Mouse (Mus musculus): Measurements from ENCODE around the gene Msantd2. TPM values are rescaled to one million over a fixed set of nuclear protein-coding genes. Genes with fewer than 3 reads are reported as not detected.
A peak's percentile ranks its signal among the peaks of the same experiment; 100 is the strongest.

The Msantd2 gene
- polyA plus RNA-seq, 1 experiment from 2014 or later = 45.2 TPM

DNA sequence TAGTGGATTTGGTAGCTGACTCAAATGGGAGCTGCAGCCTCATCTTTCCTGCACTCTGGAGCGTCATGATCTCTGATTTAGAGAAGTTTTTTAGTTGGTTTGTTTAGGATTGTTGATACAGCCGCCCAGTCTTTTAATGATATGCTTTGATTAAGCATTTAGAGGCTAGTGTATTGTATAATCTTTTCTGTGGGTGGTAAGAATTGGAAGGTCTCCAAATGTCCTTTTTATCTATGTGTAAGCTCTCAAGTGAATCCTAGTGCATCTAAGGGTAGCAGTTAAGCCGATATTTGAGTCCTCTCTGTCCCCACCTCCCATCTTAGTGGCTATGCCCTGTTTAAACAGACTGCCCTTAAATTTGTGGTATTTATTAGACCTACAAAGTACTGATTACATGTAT, 25.3 kb downstream of the Msantd2 start:
- H3K9ac ChIP-seq (ENCODE audit: low read length) = no peak overlapping the region
- no peaks in the 10 kb centered on the region for H3K4me1 ChIP-seq (replicated peaks; ENCODE audit: control insufficient read depth, insufficient read depth, low read length)
- H3K27me3 ChIP-seq (ENCODE audit: control insufficient read depth, insufficient read depth, low read length) = no peaks in the 10 kb centered on the region
- H3K4me3 ChIP-seq (ENCODE audit: low read depth, low read length) = no peak overlapping the region
- H3K9me3 ChIP-seq (ENCODE audit: control insufficient read depth, low read length) = no peaks in the 10 kb centered on the region
- H3K27ac ChIP-seq (ENCODE audit: low read depth, low read length) = no peak overlapping the region
- peaks cover 2% of the 10 kb centered on the region; the same call in 1 of the 2 replicates for H3K36me3 ChIP-seq (ENCODE audit: control insufficient read depth, insufficient read depth, low read length)
- 92% methylated on average over 3 of the region's 3 CpGs for WGBS
- ATAC-seq (replicated peaks; ENCODE audit: low FRiP score) (no peak), DNase-seq (ENCODE audit: low spot score) (no peak)
- H3K4me2 ChIP-seq (ENCODE audit: low read depth, low read length, severe bottlenecking) = no peak overlapping the region

DNA sequence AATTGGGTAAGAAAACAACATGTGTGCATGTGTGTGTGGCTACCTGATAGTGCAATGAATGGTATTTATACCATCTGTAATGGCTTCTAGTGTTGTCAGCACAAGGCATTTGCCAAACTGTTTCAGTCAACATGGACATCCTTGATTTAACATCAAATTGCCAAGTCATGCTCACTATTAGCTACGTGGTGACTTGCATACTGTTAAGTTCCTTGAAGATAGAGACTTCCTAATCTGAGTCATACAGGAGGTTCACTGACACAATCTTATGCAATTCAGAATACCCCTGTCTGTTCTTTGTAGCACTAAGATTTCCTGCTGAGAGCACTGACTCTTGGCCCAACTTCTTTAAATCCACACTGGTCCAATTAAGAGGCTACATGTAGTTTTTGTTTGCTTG, 28.3 kb downstream of the Msantd2 start:
- Histone ChIP-seq H3K27me3 (ENCODE audit: control insufficient read depth, insufficient read depth, low read length) (no peaks in the 10 kb centered on the region), H3K9me3 (ENCODE audit: control insufficient read depth, low read length) (no peaks in the 10 kb centered on the region), H3K27ac (ENCODE audit: low read depth, low read length) (no peak overlapping the region), H3K4me2 (ENCODE audit: low read depth, low read length, severe bottlenecking) (no peak overlapping the region), H3K4me3 (ENCODE audit: low read depth, low read length) (no peak overlapping the region), H3K36me3 (ENCODE audit: control insufficient read depth, insufficient read depth, low read length) (peaks cover 3% of the 10 kb centered on the region; the same call in 1 of the 2 replicates), H3K4me1 (replicated peaks; ENCODE audit: control insufficient read depth, insufficient read depth, low read length) (no peaks in the 10 kb centered on the region), H3K9ac (ENCODE audit: low read length) (no peak overlapping the region)
- DNase-seq (ENCODE audit: low spot score) = no peak
- 68% methylated on average over 1 of the region's 1 CpGs for WGBS
- no peak for ATAC-seq (replicated peaks; ENCODE audit: low FRiP score)

DNA sequence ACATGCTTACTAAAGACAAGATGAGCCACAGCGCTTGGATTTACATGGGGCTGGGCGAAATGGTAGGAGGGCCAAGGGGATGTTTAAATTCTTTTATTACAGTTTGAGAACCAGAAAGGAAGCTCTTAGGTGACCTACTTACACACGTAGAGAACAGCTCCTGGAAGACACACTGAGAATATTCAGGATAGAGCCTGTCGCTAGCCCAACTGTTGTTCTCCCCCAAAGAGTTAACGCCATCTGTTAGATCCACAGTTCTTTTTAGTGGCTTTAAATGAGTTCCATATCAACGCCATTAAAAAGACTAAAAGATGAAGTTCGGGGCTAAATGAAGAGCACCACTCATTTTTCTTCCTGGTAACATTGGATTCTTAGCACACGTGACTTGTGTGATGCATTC, 29.9 kb downstream of the Msantd2 start:
- Histone ChIP-seq H3K36me3 (ENCODE audit: control insufficient read depth, insufficient read depth, low read length) (peaks cover 7% of the 10 kb centered on the region), H3K9me3 (ENCODE audit: control insufficient read depth, low read length) (no peaks in the 10 kb centered on the region), H3K9ac (ENCODE audit: low read length) (no peak overlapping the region), H3K4me1 (replicated peaks; ENCODE audit: control insufficient read depth, insufficient read depth, low read length) (no peaks in the 10 kb centered on the region), H3K4me3 (ENCODE audit: low read depth, low read length) (no peak overlapping the region), H3K27me3 (ENCODE audit: control insufficient read depth, insufficient read depth, low read length) (no peaks in the 10 kb centered on the region), H3K4me2 (ENCODE audit: low read depth, low read length, severe bottlenecking) (no peak overlapping the region), H3K27ac (ENCODE audit: low read depth, low read length) (no peak overlapping the region)
- DNase-seq (ENCODE audit: low spot score) (no peak), ATAC-seq (replicated peaks; ENCODE audit: low FRiP score) (no peak)
- 92% methylated on average over 8 of the region's 8 CpGs for WGBS

- ATAC-seq (replicated peaks; ENCODE audit: low FRiP score) (no peak), DNase-seq (ENCODE audit: low spot score) (no peak)
- H3K4me3 ChIP-seq (ENCODE audit: low read depth, low read length) = no peak overlapping the region
- 99% methylated on average over 2 of the region's 2 CpGs for WGBS
- H3K4me1 ChIP-seq (replicated peaks; ENCODE audit: control insufficient read depth, insufficient read depth, low read length) = no peaks in the 10 kb centered on the region
- no peaks in the 10 kb centered on the region for H3K9me3 ChIP-seq (ENCODE audit: control insufficient read depth, low read length)
- H3K36me3 ChIP-seq (ENCODE audit: control insufficient read depth, insufficient read depth, low read length) = peaks cover 7% of the 10 kb centered on the region
- no peak overlapping the region for H3K9ac ChIP-seq (ENCODE audit: low read length)
- H3K27ac ChIP-seq (ENCODE audit: low read depth, low read length) = no peak overlapping the region
- H3K27me3 ChIP-seq (ENCODE audit: control insufficient read depth, insufficient read depth, low read length) = no peaks in the 10 kb centered on the region
- no peak overlapping the region for H3K4me2 ChIP-seq (ENCODE audit: low read depth, low read length, severe bottlenecking)
These were observed 30.9 kb downstream of the Msantd2 start for GRCm38 (mm10) chr9:37519995-37520394.

- peaks cover 44% of the 10 kb centered on the region for H3K27me3 ChIP-seq (ENCODE audit: control insufficient read depth, insufficient read depth, low read length)
- DNase-seq (ENCODE audit: low spot score) (no peak), ATAC-seq (replicated peaks; ENCODE audit: low FRiP score) (no peak)
- H3K36me3 ChIP-seq (ENCODE audit: control insufficient read depth, insufficient read depth, low read length) = peaks cover 4% of the 10 kb centered on the region
- WGBS = 93% methylated on average over 2 of the region's 2 CpGs
- H3K4me3 ChIP-seq (ENCODE audit: low read depth, low read length) = no peak overlapping the region
- no peak overlapping the region for H3K27ac ChIP-seq (ENCODE audit: low read depth, low read length)
- H3K4me2 ChIP-seq (ENCODE audit: low read depth, low read length, severe bottlenecking) = no peak overlapping the region
- no peaks in the 10 kb centered on the region for H3K9me3 ChIP-seq (ENCODE audit: control insufficient read depth, low read length)
- no peak overlapping the region for H3K9ac ChIP-seq (ENCODE audit: low read length)
- H3K4me1 ChIP-seq (replicated peaks; ENCODE audit: control insufficient read depth, insufficient read depth, low read length) = peaks cover 5% of the 10 kb centered on the region; the same call in 1 of the 2 replicates
These were observed 36.3 kb downstream of the Msantd2 start for GRCm38 (mm10) chr9:37525461-37525860.

- no peak overlapping the region for H3K27ac ChIP-seq (ENCODE audit: low read depth, low read length)
- H3K9me3 ChIP-seq (ENCODE audit: control insufficient read depth, low read length) = no peaks in the 10 kb centered on the region
- WGBS = 22% methylated on average over 21 of the region's 21 CpGs
- no peak overlapping the region for H3K9ac ChIP-seq (ENCODE audit: low read length)
- no peak overlapping the region for H3K4me2 ChIP-seq (ENCODE audit: low read depth, low read length, severe bottlenecking)
- H3K36me3 ChIP-seq (ENCODE audit: control insufficient read depth, insufficient read depth, low read length) = peaks cover 4% of the 10 kb centered on the region
- H3K27me3 ChIP-seq (ENCODE audit: control insufficient read depth, insufficient read depth, low read length) = peaks cover 54% of the 10 kb centered on the region
- DNase-seq (ENCODE audit: low spot score) (no peak), ATAC-seq (replicated peaks; ENCODE audit: low FRiP score) (no peak)
- H3K4me3 ChIP-seq (ENCODE audit: low read depth, low read length) = no peak overlapping the region
- H3K4me1 ChIP-seq (replicated peaks; ENCODE audit: control insufficient read depth, insufficient read depth, low read length) = peaks cover 12% of the 10 kb centered on the region; the same call in 1 of the 2 replicates
These were observed 37.6 kb downstream of the Msantd2 start for GRCm38 (mm10) chr9:37526443-37527395.

DNA sequence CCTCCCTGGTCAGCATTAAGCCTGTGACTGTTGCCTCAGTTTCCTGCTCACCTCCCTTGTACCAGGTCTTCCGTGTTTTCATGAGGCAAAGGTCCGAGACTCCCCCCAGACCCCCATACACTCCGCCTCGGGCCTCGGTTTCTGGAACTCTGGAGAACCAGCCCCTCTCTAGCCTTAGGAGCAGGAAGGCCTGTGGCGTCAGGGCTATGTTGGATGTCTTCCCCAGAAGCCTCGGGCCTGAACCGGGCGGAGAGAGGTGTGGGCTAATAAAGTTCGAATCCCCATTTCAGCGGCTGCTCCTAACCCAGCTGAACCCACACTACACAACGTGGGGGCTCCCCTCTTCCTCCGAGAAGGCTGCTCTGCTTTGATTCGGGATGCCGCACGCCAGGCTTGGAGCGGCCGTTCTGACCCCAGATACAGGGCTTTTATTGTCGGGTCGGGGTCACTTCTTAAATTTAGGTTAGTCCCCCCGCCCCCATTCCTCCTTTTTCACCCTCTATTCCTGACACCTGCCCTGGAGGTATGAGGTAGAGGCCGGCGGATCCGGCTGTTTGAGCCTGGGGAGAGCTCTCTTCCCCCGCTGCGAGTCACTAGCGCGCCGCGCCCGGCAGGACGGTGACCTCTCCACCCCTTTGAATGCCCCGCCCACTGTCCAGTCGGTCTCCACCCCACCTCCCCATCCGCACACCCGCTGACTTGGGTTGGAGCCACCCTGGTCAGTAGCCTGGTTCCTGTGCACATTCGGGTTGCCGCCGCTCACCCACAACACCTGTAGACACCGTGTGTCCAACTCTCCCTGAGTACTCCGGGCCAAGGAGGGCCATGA, 38.5 kb downstream of the Msantd2 start, which contains the start of gene Esam:
Esam (plus strand) TSS at position 683 of the 829 bp plus-strand sequence.
- Histone ChIP-seq H3K27ac (ENCODE audit: low read depth, low read length) (no peak within 1 kb of the TSS), H3K4me3 (ENCODE audit: low read depth, low read length) (no peak within 1 kb of the TSS), H3K9me3 (ENCODE audit: control insufficient read depth, low read length) (no peaks in the 10 kb centered on the region), H3K36me3 (ENCODE audit: control insufficient read depth, insufficient read depth, low read length) (peaks cover 4% of the 10 kb centered on the region), H3K27me3 (ENCODE audit: control insufficient read depth, insufficient read depth, low read length) (peaks cover 59% of the 10 kb centered on the region), H3K4me2 (ENCODE audit: low read depth, low read length, severe bottlenecking) (0 out of 2 replicates have a peak within 1 kb of the TSS, but pooled peaks have one; percentile 5), H3K9ac (ENCODE audit: low read length) (no peak within 1 kb of the TSS), H3K4me1 (replicated peaks; ENCODE audit: control insufficient read depth, insufficient read depth, low read length) (peaks cover 12% of the 10 kb centered on the region; the same call in 1 of the 2 replicates)
- WGBS = 1% methylated on average over 41 of the region's 41 CpGs
- DNase-seq (ENCODE audit: low spot score) (peak; percentile 64), ATAC-seq (replicated peaks; ENCODE audit: low FRiP score) (no peak)

DNA sequence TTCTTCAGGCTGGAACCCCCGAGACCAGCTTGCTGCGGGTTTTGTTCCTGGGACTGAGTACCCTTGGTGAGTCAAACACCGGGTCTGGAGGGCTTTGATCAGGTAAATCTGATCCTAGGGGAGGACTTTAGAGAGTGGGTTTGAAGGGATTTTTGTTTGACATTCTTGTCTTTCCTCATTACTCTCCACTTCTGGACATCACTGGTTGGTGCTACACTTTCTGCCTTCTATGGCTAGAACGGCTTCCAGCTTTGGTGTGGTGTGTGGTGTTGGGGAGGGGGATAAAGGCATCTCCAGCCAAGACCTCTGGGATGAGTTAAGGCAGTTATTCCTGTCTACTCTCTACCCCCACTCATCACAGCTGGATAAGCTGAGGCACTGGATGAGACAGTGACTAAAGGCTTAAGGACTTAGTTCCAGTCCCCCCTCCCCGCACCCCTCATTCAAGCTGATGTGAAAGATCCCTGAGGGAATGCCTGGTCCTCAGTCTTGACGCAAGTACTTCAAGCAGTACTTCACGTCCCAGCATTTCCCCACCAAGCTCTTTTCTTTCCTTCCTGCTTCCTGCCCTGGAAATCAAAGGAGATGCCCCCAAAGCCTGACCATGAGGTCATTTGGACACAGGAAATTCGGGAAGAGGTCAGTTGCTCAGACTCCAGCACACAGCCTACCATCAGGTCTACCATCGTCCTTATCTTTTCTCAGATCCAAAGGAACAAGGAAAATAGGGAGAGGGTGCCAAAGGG, 39.3 kb downstream of the Msantd2 start:
- Histone ChIP-seq H3K27me3 (ENCODE audit: control insufficient read depth, insufficient read depth, low read length) (peaks cover 59% of the 10 kb centered on the region), H3K4me3 (ENCODE audit: low read depth, low read length) (no peak overlapping the region), H3K9me3 (ENCODE audit: control insufficient read depth, low read length) (no peaks in the 10 kb centered on the region), H3K9ac (ENCODE audit: low read length) (no peak overlapping the region), H3K27ac (ENCODE audit: low read depth, low read length) (no peak overlapping the region), H3K4me2 (ENCODE audit: low read depth, low read length, severe bottlenecking) (no peak overlapping the region), H3K36me3 (ENCODE audit: control insufficient read depth, insufficient read depth, low read length) (no peaks in the 10 kb centered on the region; the same call in 1 of the 2 replicates), H3K4me1 (replicated peaks; ENCODE audit: control insufficient read depth, insufficient read depth, low read length) (peaks cover 12% of the 10 kb centered on the region; the same call in 1 of the 2 replicates)
- ATAC-seq (replicated peaks; ENCODE audit: low FRiP score) = no peak
- WGBS = 18% methylated on average over 9 of the region's 9 CpGs
- DNase-seq (ENCODE audit: low spot score) = no peak
